Mouse (Mus musculus) ovary, adult 18-20 months (tissue): ENCODE results near the gene Tom1.

Experiments used
- DNase-seq: peaks from one replicate; pipeline ENCODE4 v3.0.0; 2022; ENCODE audit warnings: low spot score, mixed read lengths

The Tom1 gene

GRCm38 (mm10) chr8:75088989-75089881 lies 55.7 kb downstream of the Tom1 start:
- peak; percentile 81 for DNase-seq

DNA sequence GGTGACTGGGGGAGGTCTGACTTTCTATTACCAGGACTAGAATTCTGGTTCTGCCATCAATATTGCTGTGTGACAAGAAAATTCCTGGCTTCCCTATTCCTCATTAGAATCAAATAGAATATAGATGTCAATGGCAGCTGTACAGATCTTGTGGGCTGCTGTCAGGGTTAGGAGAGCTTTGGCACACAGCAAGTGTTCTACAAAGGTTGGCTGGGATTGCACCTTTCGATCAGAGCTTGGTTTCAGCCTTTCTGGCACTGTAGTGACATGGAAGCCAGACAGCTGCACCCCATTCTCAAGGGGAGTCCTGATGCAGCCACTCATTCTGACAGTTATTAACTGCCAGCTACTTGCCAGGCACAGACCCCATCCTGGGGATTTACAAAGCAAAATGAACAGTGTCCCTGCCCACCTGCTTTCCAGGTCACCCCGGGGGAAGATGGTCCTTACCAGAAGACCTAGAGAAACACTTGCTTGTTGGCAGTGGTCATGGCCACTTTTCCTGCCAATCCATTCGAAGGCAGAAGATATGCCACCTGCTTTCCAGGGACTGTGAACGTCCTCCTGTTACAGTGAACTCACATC lies 57.4 kb downstream of the Tom1 start:
- no peak for DNase-seq

DNA sequence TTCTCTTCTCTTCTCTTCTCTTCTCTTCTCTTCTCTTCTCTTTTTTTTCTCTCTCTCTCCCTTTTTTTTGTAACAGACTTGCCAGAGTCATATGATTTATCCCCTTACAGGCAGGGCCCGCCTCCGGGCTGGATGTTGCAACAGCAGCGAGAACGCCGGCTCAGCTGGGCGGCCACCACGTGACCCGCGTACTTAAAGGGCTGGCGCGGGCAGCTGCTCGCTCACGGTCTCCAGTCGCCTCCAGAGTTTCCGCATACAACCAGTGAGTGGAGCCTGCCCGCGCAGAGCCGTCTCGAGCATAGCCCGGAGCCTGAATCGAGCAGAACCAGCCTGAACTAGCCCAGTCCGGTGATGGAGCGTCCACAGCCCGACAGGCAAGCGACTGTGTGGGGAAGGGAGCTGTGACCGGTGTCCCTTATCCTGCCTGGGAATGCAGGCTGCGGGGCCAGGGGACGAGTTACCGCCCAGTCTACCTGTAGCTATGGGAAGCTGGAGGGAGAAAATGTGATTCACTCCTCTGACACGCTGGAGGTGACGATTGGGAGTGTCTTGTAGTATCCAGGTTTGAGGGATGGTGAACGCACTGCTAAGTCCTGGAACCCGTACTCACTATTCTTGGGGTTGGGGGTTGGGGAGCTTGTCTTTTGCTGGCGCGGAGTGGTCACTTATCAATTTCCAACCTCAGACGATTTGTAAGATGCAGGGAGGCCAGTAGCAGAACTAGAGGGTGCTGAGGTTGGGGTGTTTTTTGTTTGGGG lies 60.1 kb downstream of the Tom1 start, which contains the start of gene Hmox1:
Gene Hmox1, plus strand, starts transcription at position 223 of the 758 bp plus-strand sequence.
- DNase-seq = peak; percentile 93

DNA sequence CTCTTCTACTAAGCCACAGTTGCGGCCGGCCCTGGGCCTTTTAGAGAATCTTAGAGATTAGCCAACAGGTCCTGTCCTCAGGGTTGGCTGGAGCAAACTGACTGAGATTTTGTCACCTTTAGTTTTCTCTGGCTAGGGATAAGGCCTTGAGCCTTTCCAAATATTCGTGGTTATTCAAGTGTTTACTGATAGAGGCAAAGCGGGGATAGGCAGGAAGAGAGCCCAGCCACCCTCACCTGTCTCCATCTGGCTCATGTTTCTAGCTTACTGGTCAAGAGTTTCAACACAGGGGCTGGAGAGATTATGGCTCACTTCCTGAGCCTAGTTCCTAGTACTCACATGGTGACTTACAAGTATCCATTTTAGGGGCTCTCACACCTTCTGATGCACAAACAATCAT lies 69.5 kb downstream of the Tom1 start:
- no peak for DNase-seq

GRCm38 (mm10) chr8:75103376-75103878 lies 69.9 kb downstream of the Tom1 start:
- DNase-seq = peak; percentile 13

- peak; percentile 61 for DNase-seq
These were observed 75.2 kb downstream of the Tom1 start for GRCm38 (mm10) chr8:75108527-75109235.

DNA sequence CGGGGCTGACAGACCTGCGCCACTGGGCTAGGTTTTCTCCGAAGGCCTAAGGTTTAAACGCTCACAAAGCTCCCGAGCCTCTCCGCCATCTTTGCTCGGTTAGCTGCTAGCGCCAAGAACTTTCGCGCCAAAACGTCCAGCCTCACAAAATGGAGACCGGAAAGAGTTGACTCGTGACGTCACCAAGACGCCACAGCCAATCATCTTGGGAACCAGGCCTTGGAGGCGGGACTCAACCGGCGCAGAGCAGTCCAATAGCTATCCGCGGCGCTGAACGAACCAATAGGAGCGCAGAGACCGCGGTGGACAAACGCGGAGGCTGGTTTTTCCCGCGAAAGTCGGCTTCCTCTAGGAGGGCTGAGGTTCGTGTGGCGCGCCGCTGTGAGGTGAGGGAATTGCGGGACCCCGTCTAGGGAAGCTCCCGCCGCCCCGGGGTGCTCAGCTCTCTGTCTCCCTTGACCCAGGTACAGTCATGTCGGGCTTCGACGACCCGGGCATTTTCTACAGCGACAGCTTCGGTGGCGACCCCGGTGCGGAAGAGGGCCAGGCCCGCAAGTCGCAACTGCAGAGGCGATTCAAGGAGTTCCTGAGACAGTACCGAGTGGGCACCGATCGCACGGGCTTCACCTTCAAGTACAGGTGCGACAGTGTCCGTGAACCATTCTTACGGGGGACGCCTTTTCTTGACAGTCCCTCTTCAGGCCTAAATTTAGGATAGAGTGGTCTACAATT lies 75.9 kb downstream of the Tom1 start, which contains the start of gene Mcm5:
Gene Mcm5, plus strand, starts transcription at position 334 of the 732 bp plus-strand sequence.
- DNase-seq = peak; percentile 98

- no peak for DNase-seq
These were observed 76.6 kb downstream of the Tom1 start for GRCm38 (mm10) chr8:75110093-75110492.

DNA sequence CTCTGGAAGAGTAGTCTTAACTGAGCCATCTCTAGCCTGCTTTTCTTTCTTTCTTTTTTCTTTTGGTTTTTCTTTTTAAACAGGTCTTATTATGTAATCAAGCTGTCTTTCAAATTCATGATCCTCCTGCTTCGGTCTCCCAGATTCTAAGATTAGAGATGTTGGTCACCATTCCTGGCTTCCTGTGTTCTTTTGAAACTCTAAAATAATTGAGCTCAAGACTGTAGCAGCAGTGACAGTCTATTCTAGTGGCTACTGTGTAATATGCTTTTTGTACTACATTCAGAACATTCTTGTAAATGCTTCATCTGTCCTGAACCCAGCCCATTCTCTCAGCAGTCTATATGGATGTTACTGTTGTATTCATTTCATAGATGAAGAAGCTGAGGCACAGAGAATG lies 85.0 kb downstream of the Tom1 start:
- no peak for DNase-seq

- no peak for DNase-seq
These were observed 85.8 kb downstream of the Tom1 start for GRCm38 (mm10) chr8:75119287-75119686.
